Mouse (Mus musculus): ENCODE data around the gene C2cd2. TPM values are rescaled to one million over a fixed set of nuclear protein-coding genes. Genes with fewer than 3 reads are reported as not detected.
"Not testable (repeated sequence)": the region's sequence is repeated elsewhere in the genome, so short reads cannot be mapped to it uniquely, and the experiment has no call there.

Gene C2cd2
- polyA plus RNA-seq (2016; fragmentation: Nextera tagmentation; extraction: Ambion mirVana), result 15.0 and 18.9 TPM in 2 replicates

DNA sequence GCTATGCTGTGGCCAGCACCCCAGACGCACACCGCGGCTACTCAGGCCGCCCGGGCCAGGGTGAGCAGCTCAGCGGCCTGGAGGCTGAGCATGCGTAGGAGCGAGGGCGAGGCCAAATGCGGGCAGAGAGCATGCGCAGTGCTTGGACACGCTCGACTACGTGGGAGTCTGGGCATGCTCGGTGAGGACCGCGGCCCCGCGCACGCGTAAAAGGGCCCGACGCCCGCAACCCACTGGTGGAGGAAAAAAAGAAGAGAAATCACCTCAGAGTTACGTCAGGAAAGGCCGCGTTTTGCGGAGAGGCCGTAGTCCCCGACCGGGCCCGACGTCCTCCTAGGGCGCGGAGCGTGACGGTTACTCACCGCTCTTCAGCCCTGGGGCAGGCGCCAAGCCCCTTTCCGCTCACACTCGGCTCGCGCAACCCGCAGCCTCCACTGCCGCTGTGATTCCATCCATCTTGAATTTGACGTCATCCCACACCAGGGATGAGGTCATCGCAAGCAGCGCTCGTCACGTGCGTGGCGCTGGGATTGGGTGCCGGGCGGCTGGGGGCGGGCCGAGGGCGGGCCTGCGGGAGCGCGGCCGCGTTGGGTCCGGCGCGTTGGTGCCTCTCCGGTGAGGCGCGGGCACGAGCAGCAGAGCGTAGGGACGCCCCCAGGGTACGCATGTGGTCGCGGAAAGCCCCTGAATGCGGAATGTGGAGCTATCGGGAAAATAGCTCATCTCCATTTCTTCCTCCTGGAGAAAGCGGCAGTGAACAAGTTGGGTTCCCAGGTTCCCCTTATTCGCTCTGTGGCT, at the start of gene C2cd2, which contains the start of gene Zbtb21:
TSS of gene C2cd2 (minus strand) at position 448 of the 798 bp plus-strand sequence.
TSS of gene Zbtb21 (minus strand) at position 472 of the 798 bp plus-strand sequence.
- H3K36me3 ChIP-seq, result 0 out of 2 replicates have a peak, but pooled peaks cover 6% of the 10 kb centered on the region
- H3K27me3 ChIP-seq, result no peaks in the 10 kb centered on the region
- H3K4me3 ChIP-seq (replicated peaks), result peak within 1 kb of the TSS; percentile 89
- under 1% methylated on average over 78 of the region's 78 CpGs for WGBS
- H3K4me2 ChIP-seq, result peak within 1 kb of the TSS; percentile 89
- H3K27ac ChIP-seq, result peak within 1 kb of the TSS; percentile 96
- peak; percentile 98 for ATAC-seq (ENCODE audit: insufficient number of reproducible peaks, insufficient read depth, low FRiP score, low TSS enrichment, low read depth)
- no peaks in the 10 kb centered on the region for H3K9me3 ChIP-seq
- peak within 1 kb of the TSS; percentile 91 for H3K9ac ChIP-seq (replicated peaks)
- peaks cover 11% of the 10 kb centered on the region for H3K4me1 ChIP-seq (replicated peaks)

DNA sequence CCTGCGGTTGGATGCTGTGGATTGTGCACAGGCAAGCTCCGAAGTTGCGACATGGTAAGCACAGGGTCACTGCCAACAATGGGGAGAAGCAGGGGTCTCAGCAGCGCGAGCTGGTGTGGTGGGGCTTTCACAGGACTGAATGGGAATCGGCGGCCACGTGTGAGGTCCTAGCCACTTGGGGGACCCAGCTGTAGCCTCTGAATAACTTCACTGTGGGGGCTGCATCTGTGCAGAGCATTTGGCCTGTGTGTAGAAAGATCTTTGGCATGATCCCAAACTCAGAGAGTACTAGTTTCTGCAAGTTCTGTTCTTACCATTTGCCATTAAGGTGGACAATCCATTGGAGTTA, 35.0 kb upstream of the C2cd2 start:
- not testable (repeated sequence) for H3K4me1 ChIP-seq (replicated peaks); H3K36me3 ChIP-seq; H3K27me3 ChIP-seq; H3K9me3 ChIP-seq
- ATAC-seq (ENCODE audit: insufficient number of reproducible peaks, insufficient read depth, low FRiP score, low TSS enrichment, low read depth), result peak; percentile 73; the same call in 1 of the 2 replicates
- 2% methylated on average over 8 of the region's 8 CpGs for WGBS
- peak overlapping the region; percentile 61 for H3K4me2 ChIP-seq
- H3K4me3 ChIP-seq (replicated peaks), result peak overlapping the region; percentile 61
- H3K27ac ChIP-seq, result peak overlapping the region; percentile 29; the same call in 1 of the 2 replicates
- peak overlapping the region; percentile 55; the same call in 1 of the 2 replicates for H3K9ac ChIP-seq (replicated peaks)

GRCm38 (mm10) chr16:97996616-97997382, 34.4 kb upstream of the C2cd2 start, which contains the start of gene B230307C23Rik:
Gene B230307C23Rik (plus strand): TSS chr16:97997315.
- H3K27me3 ChIP-seq, result no peaks in the 10 kb centered on the region
- peak within 1 kb of the TSS; percentile 61 for H3K4me3 ChIP-seq (replicated peaks)
- H3K36me3 ChIP-seq, result no peaks in the 10 kb centered on the region
- peak; percentile 98 for ATAC-seq (ENCODE audit: insufficient number of reproducible peaks, insufficient read depth, low FRiP score, low TSS enrichment, low read depth)
- WGBS, result 3% methylated on average over 22 of the region's 22 CpGs
- H3K4me1 ChIP-seq (replicated peaks), result peaks cover 4% of the 10 kb centered on the region
- peak within 1 kb of the TSS; percentile 75 for H3K27ac ChIP-seq
- peaks cover 4% of the 10 kb centered on the region; the same call in 1 of the 2 replicates for H3K9me3 ChIP-seq
- H3K4me2 ChIP-seq, result peak within 1 kb of the TSS; percentile 61
- peak within 1 kb of the TSS; percentile 55 for H3K9ac ChIP-seq (replicated peaks)

- no peak overlapping the region; the same call in 1 of the 2 replicates for H3K27ac ChIP-seq
- peaks cover 4% of the 10 kb centered on the region for H3K4me1 ChIP-seq (replicated peaks)
- H3K4me2 ChIP-seq, result peak overlapping the region; percentile 61
- peak overlapping the region; percentile 61 for H3K4me3 ChIP-seq (replicated peaks)
- H3K36me3 ChIP-seq, result no peaks in the 10 kb centered on the region
- WGBS, result 34% methylated on average over 1 of the region's 1 CpGs
- H3K9me3 ChIP-seq, result peaks cover 4% of the 10 kb centered on the region; the same call in 1 of the 2 replicates
- H3K9ac ChIP-seq (replicated peaks), result peak overlapping the region; percentile 52; the same call in 1 of the 2 replicates
- H3K27me3 ChIP-seq, result no peaks in the 10 kb centered on the region
- ATAC-seq (ENCODE audit: insufficient number of reproducible peaks, insufficient read depth, low FRiP score, low TSS enrichment, low read depth), result no peak
Measured at GRCm38 (mm10) chr16:97995849-97996615, 33.6 kb upstream of the C2cd2 start.

DNA sequence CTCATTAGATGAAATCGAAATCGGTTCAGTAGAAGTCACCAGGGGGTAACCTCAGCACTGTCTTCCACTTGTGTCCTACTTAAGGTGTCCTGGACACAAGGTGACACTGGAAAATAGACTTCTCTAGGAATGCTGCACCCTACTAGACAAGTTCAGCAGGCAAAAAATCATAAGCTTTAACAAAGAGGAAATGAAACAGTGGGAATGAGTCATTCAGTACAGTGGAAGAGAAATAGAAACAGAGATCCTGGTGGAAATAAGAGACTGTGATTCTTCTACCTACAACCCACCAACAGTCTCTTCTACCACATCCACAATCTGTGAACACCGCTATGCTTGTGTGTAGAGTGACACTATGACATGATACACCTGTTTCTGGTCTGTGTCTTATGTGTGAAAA, 30.1 kb upstream of the C2cd2 start:
- H3K9me3 ChIP-seq; H3K27me3 ChIP-seq; ATAC-seq (ENCODE audit: insufficient number of reproducible peaks, insufficient read depth, low FRiP score, low TSS enrichment, low read depth); H3K4me2 ChIP-seq; H3K4me1 ChIP-seq (replicated peaks); H3K9ac ChIP-seq (replicated peaks); H3K36me3 ChIP-seq; H3K27ac ChIP-seq; H3K4me3 ChIP-seq (replicated peaks): not testable (repeated sequence)
- WGBS, result 76% methylated on average over 3 of the region's 3 CpGs

DNA sequence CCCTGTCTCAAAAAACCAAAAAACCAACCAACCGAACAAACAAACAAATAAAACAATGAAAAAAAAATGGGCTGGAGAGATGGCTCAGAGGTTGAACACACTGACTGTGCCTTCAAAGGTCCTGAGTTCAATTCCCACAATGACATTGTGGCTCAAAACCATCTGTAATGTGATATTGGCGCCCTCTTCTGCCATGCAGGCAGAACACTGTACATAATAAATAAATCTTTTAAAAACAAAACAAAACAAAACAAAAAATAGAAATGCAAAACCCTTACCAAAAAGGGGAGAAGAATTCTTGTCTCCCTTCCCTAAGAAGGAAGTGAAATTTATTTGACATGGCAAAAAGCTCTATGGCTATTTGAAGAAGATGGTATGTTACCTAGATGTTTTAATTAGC, 29.1 kb upstream of the C2cd2 start:
- H3K4me3 ChIP-seq (replicated peaks), result no peak overlapping the region
- H3K4me2 ChIP-seq, result no peak overlapping the region
- ATAC-seq (ENCODE audit: insufficient number of reproducible peaks, insufficient read depth, low FRiP score, low TSS enrichment, low read depth), result no peak
- H3K4me1 ChIP-seq (replicated peaks), result peaks cover 4% of the 10 kb centered on the region
- no peaks in the 10 kb centered on the region for H3K36me3 ChIP-seq
- H3K9me3 ChIP-seq, result 0 out of 2 replicates have a peak, but pooled peaks cover 4% of the 10 kb centered on the region
- H3K27ac ChIP-seq, result no peak overlapping the region
- H3K27me3 ChIP-seq, result no peaks in the 10 kb centered on the region
- 74% methylated on average over 2 of the region's 2 CpGs for WGBS
- H3K9ac ChIP-seq (replicated peaks), result no peak overlapping the region

GRCm38 (mm10) chr16:97984589-97984988, 22.2 kb upstream of the C2cd2 start:
- 55% methylated on average over 5 of the region's 5 CpGs for WGBS
- Histone ChIP-seq H3K9ac (replicated peaks) (no peak overlapping the region), H3K4me1 (replicated peaks) (no peaks in the 10 kb centered on the region), H3K36me3 (no peaks in the 10 kb centered on the region), H3K27me3 (no peaks in the 10 kb centered on the region), H3K4me3 (replicated peaks) (no peak overlapping the region), H3K27ac (no peak overlapping the region), H3K4me2 (no peak overlapping the region), H3K9me3 (0 out of 2 replicates have a peak, but pooled peaks cover 4% of the 10 kb centered on the region)
- ATAC-seq (ENCODE audit: insufficient number of reproducible peaks, insufficient read depth, low FRiP score, low TSS enrichment, low read depth), result no peak

DNA sequence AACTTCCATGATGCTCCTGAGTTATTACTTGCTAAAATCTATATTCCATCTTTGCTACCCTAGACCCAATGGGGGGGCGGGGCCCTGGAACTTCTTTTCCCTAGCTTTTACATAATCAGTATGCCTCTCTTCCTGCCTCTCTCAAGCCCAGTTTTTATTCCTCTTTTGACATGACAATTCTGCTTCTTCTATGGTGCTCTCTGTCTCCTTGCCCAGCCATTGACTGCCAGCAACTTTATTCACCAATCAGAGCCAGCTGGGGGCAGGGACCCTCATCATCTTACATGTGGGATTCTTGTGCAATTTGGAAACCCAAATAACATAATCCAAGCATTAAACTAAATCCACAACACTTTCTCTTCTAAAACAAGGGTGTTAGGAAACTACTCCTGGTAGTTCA, 19.0 kb upstream of the C2cd2 start:
- Histone ChIP-seq H3K27ac (no peak overlapping the region), H3K36me3 (no peaks in the 10 kb centered on the region), H3K4me2 (no peak overlapping the region), H3K4me3 (replicated peaks) (no peak overlapping the region), H3K9me3 (no peaks in the 10 kb centered on the region), H3K4me1 (replicated peaks) (no peaks in the 10 kb centered on the region), H3K9ac (replicated peaks) (no peak overlapping the region), H3K27me3 (no peaks in the 10 kb centered on the region)
- 87% methylated on average over 1 of the region's 1 CpGs for WGBS
- ATAC-seq (ENCODE audit: insufficient number of reproducible peaks, insufficient read depth, low FRiP score, low TSS enrichment, low read depth), result no peak

GRCm38 (mm10) chr16:97977722-97978121, 15.3 kb upstream of the C2cd2 start:
- Histone ChIP-seq H3K9ac (replicated peaks) (no peak overlapping the region), H3K4me2 (no peak overlapping the region), H3K4me1 (replicated peaks) (no peaks in the 10 kb centered on the region), H3K36me3 (no peaks in the 10 kb centered on the region), H3K27me3 (no peaks in the 10 kb centered on the region), H3K9me3 (no peaks in the 10 kb centered on the region), H3K4me3 (replicated peaks) (no peak overlapping the region), H3K27ac (no peak overlapping the region)
- 93% methylated on average over 3 of the region's 3 CpGs for WGBS
- ATAC-seq (ENCODE audit: insufficient number of reproducible peaks, insufficient read depth, low FRiP score, low TSS enrichment, low read depth), result no peak

DNA sequence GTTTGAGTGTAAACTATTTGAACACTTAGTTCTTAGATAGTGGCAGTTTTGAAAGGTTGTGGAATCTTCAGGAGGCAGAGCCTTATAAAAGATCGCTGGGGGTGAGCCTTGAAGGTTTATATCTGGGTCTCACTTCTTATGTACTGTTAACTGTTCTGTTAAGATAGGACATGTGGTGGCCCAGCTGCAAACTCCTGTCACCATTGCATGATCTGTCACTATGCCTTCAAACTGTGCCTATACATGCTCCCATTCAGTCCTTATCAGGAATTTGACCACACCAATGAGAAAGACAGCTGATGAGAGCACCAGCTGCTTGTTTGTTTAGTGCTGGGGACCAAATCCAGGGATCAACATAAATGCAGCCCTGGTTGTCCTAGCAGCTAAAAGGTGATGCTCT, 14.9 kb upstream of the C2cd2 start:
- Histone ChIP-seq H3K4me2 (no peak overlapping the region), H3K27ac (no peak overlapping the region), H3K4me1 (replicated peaks) (no peaks in the 10 kb centered on the region), H3K36me3 (no peaks in the 10 kb centered on the region), H3K4me3 (replicated peaks) (no peak overlapping the region), H3K9me3 (no peaks in the 10 kb centered on the region), H3K27me3 (no peaks in the 10 kb centered on the region), H3K9ac (replicated peaks) (no peak overlapping the region)
- no peak for ATAC-seq (ENCODE audit: insufficient number of reproducible peaks, insufficient read depth, low FRiP score, low TSS enrichment, low read depth)
- WGBS, result 63% methylated on average over 1 of the region's 1 CpGs
